Mouse (Mus musculus): Measurements from ENCODE around the gene Ablim1. TPM values are rescaled to one million over a fixed set of nuclear protein-coding genes. Genes with fewer than 3 reads are reported as not detected.

Gene Ablim1
- polyA plus RNA-seq, 1 experiment = 54.2 TPM

DNA sequence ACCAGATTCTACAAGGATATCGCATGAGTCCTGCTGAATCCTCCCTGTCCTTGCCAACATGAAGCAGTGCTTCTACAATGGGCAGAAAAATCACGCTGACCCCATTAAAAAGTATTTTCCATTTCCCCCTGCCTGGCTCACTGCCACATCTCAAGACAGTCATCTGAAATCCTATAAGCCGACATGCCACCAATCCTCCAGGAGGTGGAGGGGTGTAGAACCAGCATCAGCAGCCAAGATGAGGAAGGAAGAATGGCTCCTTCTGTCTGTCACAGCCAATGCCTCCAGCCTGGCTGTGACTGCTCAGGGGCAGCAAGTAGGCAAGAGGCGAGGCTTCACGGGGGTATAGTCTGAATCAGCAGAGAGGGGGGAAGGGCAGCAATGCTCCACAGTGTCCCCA, 47.2 kb downstream of the Ablim1 start:
- DNase-seq (ENCODE audit: extremely low spot score in 1 of 2, low spot score in 1 of 2) = no peak

DNA sequence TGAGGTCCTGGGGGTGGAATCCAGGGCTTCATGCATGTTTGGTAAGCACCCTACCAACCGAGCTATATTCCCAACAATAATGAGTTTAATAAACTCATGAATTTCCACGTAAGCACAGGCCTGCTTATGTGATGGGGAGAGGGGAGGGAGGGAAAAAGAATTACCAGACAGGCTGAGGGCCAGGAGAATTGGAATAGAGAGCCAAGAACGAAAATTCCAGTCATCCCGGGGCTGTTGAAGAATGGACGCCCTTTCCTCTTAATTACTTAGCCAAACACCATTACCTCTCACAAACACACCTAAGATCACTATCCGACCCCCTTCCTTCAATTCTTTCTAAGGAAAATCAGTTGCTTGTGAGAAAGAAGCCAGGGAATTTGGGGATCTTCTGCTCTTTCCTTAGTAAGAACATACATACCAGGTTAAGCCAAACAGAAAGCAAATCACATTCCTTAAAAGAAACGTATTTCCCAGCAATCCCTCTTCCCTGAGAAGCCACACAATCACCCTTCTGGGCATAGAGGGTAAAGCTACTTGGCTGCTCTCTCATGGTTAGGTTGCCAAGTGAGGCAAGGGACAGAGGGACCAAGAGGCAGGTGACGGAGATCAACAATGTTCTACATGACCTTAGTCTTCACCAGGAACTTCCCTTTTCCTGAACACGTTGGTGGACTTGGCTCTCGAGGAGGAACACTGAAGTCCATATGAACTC, 48.2 kb downstream of the Ablim1 start:
- DNase-seq (ENCODE audit: extremely low spot score in 1 of 2, low spot score in 1 of 2) = no peak

DNA sequence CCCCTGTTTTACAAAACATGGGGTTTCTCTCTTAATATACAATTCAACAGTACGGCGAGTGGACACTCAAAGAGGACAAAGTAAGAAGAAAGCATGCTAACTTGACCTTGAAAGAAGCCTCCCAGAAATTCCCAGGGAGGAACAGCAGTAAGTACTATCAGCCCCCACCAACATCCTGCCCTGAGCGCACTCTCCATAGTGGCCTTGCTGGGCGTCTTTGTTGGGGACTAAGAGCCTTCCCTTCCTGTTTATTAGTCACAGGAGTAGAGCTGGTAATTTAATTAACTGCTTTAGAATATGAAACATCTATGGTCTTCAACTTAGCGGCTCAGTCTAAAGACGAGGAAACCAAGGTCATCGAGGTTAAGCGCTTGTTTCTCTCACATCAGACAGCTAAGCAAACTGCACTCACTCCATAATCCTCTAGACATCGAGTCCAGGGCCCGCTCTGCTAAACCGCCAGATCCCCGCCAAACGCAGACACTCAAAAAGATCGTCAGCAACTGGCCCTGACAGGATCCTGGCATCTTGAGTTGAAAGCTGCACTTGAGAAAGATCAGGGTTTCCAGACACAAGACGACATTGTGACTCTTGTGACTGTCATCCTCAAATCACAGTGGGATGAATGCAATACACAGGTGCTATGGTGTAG, 50.3 kb downstream of the Ablim1 start:
- no peak for DNase-seq (ENCODE audit: extremely low spot score in 1 of 2, low spot score in 1 of 2)

DNA sequence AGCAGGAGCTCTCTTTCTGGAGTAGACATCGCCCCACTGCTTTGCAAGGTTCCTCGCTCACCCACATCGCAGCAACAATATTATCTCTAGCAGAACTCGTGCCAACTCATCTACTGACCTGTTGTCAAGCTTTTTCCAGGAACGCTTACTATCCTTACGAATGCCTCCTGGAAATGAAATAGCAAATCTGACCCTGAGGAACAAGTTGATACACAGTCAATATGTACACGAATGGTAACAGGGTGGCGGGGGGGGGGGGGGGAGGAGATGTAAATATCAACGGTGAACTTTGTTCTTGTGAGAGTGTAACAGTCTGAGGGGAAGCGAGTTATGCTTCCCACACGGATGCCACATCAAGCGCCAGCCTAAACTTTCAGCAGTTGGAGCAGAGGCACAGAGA, 56.9 kb downstream of the Ablim1 start:
- no peak for DNase-seq (ENCODE audit: extremely low spot score in 1 of 2, low spot score in 1 of 2)

DNA sequence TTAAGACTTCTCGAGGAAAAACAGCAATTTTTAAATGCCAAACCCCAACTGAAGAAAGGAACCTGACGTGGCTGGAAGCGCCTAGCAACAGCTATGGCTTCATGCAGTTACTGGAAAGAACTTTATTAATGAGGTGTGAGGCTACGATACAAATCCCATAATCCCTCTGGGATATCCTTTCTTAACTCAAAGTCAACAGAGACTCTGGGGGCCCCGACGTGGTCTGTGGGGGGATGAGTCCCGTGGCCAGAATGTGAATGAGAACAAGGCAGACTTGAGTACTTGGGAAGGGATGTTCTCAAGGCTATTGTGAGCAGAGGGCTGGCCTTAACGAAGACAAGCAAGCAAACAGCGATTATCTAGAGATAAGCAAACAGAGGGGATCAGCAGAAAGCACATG, 58.1 kb downstream of the Ablim1 start:
- DNase-seq (ENCODE audit: extremely low spot score in 1 of 2, low spot score in 1 of 2) = no peak

DNA sequence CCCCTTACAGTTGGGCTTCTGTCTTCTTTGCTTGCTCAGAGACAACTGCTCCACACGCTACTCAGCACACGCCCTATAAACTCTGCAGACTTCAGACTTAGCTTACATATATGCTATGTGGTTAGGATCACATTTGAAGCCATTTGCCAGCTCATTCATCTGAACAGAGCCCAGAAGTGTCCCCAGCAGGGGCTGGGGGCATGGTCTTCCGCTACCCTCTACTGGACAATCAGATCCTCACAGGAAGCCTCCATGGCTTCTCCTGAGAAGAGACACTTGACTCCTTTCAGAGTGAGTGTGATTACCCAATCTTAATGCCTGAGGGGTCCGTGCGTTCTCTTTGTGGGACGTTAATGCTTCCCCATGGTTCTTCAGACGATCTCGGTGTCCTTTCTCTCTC, 59.6 kb downstream of the Ablim1 start:
- DNase-seq (ENCODE audit: extremely low spot score in 1 of 2, low spot score in 1 of 2) = no peak

DNA sequence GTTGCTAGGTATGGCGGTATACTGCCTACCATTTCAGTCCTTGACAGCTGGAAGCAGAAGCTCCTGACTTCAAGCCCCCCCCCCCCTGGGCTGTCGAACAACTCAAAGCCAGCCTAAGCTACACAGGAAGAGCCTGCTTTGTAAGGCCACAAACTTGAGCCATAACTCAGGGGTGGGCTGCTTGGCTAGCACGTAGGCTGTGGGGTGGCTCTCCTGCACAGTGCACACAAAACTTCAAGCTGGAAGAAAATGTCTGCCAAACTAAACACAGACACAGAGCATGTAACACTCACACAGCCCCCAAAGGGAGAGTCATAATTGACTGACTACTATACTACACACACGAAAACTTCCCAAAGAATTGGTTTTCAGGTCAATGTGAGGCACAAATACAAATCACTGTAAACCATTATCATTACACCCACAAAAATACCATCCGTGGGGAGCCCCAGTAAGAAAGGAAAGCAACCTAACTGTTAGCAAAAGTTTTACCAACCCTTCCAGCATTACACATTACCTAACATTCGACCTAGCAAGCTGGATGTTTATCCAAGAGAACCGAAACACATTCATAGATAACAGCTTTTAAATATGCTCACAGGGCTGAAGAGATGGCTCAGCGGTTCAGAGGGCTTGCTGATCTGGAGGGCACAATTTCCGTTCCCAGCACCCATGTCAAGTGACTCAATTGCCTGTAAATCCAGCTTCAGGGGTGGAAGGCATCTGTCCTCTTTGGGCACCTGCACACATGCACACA, 61.8 kb downstream of the Ablim1 start:
- DNase-seq (ENCODE audit: extremely low spot score in 1 of 2, low spot score in 1 of 2) = no peak

DNA sequence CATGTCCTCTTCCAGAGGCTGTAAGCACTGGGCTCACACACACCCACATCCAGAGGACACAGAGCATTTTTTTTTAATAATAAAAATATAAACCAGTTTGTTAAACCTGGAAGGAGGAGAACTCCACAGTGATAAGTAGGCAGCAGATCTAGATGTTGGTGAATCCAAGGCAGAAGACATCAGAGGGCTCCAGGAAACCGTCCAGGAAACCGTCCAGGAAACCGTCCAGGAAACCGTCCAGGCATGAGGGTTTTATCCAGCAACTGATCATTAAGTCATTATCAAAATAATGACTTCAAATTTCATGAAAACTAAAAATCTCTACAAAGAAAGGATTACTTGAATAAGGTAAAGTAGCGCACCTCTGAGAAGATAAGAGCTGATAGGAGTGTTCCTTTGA, 65.9 kb downstream of the Ablim1 start:
- no peak for DNase-seq (ENCODE audit: extremely low spot score in 1 of 2, low spot score in 1 of 2)

DNA sequence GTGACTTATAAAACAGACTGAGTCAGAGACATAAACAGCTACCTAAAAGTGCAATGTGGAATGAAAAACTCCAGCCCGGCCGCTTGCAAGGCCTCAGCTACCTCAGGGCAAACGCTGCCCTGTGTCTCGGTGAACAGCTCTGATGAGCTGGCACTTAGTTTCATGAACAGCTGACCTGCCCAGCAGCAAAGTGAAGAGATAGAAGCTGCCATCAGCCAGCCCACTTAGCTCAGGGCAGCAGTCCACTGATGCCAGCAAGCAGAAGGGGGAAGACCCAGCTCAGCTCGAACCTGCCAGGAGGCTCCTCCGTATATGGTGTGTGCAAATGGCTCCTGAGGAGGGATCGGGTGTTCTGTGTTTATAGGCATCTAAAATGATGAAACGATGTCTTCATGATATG, 67.5 kb downstream of the Ablim1 start:
- no peak for DNase-seq (ENCODE audit: extremely low spot score in 1 of 2, low spot score in 1 of 2)

DNA sequence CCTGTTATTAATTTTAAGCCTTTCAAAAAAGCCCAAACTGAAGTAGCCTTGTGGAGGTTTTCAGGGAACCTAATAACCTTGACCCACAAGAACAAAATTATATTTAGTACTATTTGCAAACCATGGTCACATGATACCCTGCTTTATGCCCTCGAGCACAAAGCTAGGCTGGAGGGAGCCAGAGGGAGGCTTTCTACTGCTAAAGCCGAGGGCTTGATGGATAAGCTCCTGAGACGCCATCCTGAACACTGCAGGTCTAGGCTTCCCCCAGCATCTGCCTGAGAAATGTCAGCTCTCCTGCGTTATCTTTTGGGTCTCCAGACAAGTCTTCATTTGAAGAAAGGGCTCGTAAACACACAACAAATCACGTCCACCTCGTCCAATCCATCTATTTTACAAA, 70.4 kb downstream of the Ablim1 start:
- no peak for DNase-seq (ENCODE audit: extremely low spot score in 1 of 2, low spot score in 1 of 2)

DNA sequence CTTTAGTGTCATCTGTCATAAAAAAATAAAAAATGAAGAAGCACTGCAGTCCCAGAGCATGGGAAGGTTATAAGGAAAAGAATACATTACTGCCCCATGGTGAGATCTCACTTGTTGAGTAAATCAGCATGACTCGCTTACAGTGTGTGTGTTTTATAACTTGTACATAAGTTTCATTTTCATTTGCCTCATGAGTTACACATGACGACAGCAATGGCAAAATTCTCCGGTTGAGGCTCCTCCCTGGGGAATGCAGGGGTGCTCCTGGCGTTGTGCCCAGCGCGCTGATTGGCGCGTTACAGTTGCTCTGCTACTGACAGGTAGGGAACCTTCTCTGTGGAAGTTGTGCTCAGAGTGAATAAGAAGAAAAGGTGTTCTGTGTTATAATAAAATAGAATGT, 71.1 kb downstream of the Ablim1 start:
- no peak for DNase-seq (ENCODE audit: extremely low spot score in 1 of 2, low spot score in 1 of 2)

DNA sequence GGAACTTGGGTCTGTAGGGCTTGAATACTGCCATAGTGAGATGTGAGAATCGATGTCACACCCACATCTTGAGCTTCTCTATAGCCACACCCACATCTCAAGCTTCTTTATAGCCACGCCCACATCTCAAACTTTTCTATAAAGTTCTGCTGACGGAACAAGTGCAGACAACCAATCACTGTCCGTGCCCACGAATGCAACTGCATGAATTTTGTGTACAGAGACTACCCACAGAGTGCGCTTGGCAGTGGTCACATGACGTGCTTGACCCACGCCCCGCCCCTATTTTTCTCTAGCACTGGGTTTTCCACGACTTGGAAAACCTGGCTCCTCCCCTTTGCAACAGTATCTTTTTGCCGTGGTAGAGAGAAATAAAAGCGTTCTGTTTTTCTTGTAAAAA, 71.5 kb downstream of the Ablim1 start:
- DNase-seq (ENCODE audit: extremely low spot score in 1 of 2, low spot score in 1 of 2) = no peak

DNA sequence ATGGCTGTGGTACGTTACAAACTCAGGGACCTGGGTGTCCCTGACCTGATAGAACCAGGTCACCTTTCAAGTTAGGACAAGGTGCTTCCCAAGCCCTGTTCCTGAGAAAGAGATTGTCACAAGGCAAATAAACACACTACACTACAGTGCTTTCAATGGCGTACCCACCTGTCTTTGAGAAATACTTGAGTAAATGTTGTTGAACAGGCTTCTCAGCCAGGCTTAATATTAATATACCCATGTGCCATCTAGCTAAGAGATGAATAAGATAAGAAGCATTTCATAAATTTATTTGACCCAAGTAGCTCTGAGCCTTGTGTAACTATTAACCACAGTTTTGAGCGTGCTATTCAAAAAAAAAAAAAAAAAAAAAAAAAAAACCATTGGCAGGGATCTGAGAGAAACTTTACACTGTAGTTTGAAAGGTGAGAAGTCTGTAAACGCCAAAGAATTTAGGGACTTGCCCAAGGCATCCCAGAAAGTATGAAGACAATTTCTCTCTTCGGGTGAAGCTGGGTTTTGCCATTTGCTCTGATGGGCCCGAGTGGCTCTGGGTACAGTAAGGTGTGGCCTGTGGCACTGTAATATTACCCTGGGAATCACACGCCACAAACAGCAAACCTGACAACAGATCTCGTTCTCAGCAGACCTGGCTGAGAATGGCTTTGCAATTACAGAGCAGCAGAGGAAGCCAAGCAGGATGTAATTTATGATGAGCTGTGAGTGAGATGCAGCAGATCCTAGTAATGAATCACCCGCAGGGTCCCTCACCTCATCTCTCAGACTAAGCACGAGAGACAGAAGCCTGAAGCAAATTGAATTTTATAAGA, 73.1 kb downstream of the Ablim1 start:
- no peak for DNase-seq (ENCODE audit: extremely low spot score in 1 of 2, low spot score in 1 of 2)

DNA sequence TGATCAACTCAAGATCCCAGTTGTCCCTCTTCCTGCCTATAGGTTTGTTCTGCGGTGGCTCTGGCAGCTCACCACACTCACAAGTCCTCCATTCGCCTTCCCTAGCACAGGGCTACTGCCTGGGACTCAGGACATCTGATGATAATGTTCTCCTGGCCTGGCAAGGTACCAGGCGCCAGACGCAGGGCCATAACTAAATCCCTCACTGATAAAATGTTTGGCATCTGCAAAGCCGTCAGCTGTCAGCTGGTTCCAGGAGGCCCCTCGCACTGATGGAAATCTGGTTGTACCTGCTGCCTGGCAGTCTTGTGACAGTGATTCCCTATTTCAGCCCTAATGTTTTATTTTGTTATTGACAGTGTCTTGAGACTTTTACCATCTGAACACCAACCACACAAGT, 74.5 kb downstream of the Ablim1 start:
- no peak for DNase-seq (ENCODE audit: extremely low spot score in 1 of 2, low spot score in 1 of 2)

DNA sequence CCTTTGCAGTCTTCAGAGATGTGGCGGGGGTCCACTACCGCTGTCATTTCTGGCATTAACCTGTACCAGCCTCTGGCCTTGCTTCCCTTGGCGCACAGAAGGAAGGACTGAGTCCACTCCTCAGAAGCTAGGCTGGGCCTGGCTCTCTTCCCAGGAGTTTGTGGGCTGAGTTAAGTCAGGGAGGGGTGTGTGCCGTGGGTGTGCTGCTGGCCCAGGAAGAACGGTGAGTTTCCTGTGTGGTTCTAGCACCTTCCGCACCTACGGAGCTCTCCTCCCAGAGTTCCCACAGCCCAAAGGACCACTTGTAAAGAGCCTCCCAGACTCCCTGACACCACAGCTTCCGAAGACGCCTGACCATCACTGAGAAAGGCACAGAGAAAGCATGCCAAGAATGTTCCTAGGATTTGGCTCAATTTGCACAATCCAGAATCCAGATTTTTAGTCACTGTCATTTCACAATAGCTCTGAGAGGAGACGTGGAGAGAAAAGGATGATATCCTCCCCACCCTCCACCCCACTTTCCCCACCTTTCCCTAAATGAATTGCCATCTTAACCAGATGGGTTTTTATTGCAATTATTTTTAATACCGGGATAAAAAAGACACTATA, 75.4 kb downstream of the Ablim1 start:
- DNase-seq (ENCODE audit: extremely low spot score in 1 of 2, low spot score in 1 of 2) = peak; percentile 56 to 85

DNA sequence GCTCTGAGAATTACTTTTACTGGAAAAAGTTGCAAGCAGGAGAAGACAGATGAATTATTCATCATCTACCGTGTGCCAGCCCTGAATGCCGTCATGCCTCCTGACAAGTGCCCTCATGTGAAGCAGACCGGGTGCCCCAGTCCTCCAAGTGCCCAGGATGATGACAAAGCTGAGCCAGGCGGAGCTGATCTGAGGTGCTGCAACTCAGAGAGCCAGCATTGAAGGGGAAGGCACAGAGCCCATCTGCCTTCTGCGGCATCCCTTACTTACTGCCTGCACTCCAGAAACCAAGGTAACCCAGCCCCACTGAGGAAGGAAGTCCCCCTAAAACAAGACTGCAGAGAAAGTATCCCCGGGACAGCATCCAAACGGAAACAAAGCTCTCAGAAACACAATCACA, 76.3 kb downstream of the Ablim1 start:
- peak in 1 of 2 experiments; percentile 48 for DNase-seq (ENCODE audit: extremely low spot score in 1 of 2, low spot score in 1 of 2)

DNA sequence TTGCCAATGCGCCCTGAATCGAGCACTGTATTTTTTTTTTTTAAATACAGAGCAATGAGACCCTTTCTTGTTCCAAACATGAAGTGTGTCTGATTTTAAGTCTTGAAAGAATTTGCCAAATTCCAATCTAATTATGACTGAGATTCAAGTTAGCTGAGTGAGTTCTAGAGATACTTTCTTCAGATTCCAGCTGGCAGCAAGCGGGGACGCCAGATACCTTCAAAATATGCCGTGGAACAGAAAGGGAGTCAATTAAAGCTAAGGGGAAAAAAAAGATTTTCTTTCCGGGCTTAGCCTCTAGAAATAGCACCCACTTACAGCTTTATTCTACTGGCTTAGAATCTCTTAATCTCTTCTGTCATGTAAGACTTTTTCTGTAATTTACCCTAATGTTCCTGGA, 77.2 kb downstream of the Ablim1 start:
- peak in 1 of 2 experiments; percentile 38 for DNase-seq (ENCODE audit: extremely low spot score in 1 of 2, low spot score in 1 of 2)

DNA sequence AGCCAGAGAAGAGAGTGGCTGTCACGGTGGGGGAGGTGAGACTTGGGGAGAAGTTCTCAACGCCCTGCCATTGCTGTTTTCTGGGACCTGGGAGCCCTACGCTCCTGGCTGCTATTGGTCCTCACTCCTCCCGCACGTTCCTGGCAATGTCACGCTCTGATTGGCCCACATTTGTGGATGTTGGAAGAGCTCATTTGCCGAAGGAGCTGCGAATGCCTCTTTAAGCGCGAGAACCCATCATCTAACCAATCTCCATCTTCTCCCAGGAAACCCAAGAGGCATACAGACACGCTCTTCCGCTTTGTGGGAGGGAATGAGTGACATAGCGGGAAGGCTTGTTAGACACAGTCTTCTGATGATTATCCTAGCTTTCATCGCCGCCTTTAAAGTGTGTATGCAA, 78.1 kb downstream of the Ablim1 start:
- DNase-seq (ENCODE audit: extremely low spot score in 1 of 2, low spot score in 1 of 2) = peak; percentile 50 to 76

DNA sequence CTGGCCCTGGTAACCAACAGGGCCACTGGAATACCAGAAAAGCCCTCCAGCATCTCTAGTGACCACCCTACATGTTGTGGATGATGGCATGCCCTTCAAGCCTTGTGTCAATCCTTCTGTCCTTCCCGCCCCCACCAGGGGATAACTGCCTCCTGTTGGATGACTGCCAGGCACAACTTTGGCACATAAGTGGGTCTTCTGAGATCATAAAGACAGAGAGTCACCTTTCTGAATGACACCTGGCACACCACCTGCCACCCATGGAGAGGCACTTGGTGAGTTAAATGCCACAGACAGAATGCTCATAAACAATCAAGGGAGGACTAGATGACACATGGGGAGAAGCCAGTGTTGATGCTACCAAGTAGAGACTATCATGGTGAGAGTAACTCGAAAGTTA, 78.8 kb downstream of the Ablim1 start:
- DNase-seq (ENCODE audit: extremely low spot score in 1 of 2, low spot score in 1 of 2) = no peak

DNA sequence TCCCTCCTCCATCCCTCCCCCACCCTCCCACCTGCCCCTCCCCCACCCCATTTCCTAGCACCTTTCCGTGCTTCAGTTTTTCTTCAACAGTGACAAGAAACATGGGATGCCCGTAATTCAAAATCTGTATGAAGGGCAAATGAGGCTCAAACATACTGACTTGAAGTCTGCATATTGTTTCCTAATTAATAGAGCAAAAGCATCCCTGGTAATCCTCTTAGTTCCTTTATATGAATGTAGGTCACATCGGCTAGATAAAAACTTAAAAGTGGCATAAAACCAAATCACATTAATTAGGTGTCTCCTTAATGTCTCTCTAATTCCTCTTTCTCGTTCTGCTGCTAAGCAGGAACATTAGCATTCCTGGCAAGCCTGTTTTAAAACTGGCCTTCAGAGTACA, 83.7 kb downstream of the Ablim1 start:
- no peak for DNase-seq (ENCODE audit: extremely low spot score in 1 of 2, low spot score in 1 of 2)

DNA sequence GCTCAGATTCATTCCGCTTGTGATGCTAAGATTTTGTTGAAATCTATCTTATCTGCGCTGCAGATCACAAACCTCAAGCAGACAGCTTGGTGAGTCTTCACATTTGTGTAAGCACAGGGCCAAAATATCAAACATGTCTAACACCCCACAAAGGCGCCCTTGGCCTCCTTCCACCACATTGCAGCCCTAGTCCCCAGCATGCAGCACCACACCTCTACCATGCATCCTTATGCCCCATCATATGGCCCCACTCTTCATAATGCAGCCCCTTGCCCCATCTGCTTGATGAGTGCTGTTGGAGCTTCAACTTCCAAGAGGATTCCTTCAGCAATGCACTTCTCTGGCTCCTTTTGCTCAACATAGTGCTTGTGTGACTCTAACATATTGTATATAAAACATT, 85.6 kb downstream of the Ablim1 start:
- no peak for DNase-seq (ENCODE audit: extremely low spot score in 1 of 2, low spot score in 1 of 2)

Data from frontal cortex, adult 2 months (tissue).